Mouse (Mus musculus): ENCODE data around the gene Tbx4. TPM values are rescaled to one million over a fixed set of nuclear protein-coding genes. Genes with fewer than 3 reads are reported as not detected.
A peak's percentile ranks its signal among the peaks of the same experiment; 100 is the strongest.

Gene Tbx4
- total RNA-seq (2022) = under 1 TPM; 0.11 to 0.17 (median 0.14) TPM

DNA sequence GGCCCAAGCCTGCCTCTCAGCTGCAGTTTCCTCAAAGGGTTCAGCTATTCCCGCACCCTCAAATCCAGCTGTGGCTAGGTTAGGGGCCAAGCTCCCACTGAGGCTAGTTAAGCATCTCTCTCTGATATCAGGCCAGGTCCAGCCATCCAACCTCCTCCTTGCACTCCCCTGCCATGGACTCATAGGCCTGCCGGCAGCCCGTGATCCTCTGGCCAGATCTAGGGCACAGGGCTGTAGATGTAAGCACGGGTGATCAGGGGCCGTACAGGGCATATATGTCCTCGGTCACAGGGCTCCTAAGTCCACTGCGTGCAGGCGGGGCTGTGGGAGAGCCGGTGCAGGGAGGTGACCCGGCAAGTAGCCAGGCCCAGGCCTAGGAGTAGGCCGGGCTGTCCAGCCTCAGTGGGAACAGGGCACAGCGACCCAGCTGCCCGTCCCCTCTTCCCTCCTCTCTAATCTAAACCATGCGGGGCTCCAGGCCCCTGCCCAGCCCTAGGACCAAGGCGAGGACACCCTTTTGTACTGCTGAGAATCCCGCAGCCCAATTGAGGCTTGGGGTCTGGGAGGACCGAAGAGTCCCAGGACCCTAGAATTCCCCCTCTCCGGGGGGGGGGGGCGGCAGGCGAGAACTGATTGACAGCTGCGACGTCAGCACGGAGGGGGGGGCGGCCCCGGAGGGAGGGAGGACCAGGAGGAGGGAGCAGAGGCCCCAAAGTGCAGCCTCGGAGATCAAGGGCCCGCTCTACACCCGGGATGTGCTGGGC lies at the start of gene Tbx4:
TSS of gene Tbx4 (plus strand) at position 758 of the 764 bp plus-strand sequence.
- no peak for DNase-seq (ENCODE audit: low spot score in 2 of 2)

DNA sequence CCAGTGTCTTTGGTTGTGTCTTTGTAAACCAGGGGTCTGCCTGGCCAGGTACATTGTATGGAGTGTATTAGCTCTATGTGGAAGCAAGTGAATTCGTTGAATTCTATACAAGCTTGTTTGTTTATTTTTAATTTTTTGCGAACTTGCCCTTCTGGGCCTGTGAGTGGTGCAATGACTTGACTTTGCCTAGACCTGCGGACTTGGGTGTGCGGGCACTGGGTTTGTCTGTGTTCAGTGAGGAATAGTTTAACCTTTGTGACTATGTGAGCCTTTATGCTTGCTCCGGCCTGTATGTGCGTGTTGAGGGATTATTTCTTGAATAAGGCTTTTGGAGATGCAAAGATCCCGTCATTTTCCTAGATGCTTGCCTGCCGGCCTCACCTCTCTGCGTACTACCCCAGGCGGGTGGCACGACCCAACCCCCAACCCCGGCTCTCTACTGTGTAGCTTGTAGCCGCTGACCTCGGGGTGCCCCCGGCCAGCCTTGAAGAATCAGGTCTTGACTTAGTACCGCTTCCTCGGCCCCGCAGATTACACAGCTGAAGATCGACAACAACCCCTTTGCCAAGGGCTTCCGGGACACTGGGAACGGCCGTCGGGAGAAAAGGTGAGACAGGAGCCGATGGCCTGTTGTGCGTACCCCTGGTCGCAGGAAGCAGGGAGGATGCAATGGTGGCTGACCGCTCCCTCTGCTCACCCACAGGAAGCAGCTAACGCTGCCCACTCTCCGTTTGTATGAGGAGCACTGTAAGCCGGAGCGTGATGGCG lies 49.5 kb upstream of the Tbx4 start:
- DNase-seq (ENCODE audit: low spot score in 2 of 2) = no peak

DNA sequence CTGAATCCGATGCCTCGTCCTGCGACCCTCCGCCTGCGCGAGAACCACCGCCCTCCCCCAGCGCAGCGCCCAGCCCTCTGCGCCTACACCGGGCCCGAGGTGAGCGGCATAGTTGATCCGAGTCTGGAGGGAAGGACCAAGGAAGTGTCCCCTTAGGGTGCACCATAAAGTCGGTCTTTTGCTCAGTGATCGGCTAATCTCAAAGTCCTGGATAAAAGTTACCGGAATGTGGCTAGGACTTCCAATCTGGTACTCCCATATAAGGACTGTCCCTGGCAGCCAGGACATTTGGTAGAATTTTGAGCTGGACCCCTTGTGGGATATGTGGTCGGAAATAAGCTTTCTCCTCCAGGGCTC lies 49.0 kb upstream of the Tbx4 start:
- no peak for DNase-seq (ENCODE audit: low spot score in 2 of 2)

DNA sequence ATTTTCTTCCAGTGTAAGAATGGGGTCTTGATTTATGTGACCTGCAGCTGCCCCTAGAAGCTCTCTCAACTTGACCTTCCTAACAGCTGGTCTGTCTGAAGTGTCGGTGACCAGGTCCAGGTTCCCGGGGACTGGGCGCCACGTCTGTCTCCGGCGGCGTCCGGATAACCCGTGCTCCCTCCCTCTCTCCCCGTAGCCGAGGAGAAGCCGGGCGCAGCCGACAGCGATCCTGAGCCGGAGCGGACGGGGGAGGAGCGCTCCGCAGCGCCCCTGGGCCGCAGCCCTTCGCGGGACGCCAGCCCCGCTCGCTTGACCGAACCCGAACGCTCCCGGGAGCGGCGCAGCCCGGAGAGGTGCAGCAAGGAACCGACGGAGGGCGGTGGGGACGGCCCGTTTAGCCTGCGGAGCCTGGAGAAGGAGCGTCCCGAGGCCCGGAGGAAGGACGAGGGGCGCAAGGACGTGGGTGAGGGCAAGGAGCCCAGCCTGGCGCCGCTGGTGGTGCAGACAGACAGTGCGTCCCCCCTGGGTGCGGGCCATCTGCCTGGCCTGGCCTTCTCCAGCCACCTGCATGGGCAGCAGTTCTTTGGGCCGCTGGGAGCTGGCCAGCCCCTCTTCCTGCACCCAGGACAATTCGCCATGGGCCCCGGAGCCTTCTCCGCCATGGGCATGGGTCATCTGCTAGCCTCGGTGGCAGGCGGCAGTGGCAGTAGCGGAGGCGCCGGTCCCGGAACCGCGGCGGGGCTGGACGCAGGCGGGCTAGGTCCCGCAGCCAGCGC lies 48.4 kb upstream of the Tbx4 start:
- DNase-seq (ENCODE audit: low spot score in 2 of 2) = no peak

DNA sequence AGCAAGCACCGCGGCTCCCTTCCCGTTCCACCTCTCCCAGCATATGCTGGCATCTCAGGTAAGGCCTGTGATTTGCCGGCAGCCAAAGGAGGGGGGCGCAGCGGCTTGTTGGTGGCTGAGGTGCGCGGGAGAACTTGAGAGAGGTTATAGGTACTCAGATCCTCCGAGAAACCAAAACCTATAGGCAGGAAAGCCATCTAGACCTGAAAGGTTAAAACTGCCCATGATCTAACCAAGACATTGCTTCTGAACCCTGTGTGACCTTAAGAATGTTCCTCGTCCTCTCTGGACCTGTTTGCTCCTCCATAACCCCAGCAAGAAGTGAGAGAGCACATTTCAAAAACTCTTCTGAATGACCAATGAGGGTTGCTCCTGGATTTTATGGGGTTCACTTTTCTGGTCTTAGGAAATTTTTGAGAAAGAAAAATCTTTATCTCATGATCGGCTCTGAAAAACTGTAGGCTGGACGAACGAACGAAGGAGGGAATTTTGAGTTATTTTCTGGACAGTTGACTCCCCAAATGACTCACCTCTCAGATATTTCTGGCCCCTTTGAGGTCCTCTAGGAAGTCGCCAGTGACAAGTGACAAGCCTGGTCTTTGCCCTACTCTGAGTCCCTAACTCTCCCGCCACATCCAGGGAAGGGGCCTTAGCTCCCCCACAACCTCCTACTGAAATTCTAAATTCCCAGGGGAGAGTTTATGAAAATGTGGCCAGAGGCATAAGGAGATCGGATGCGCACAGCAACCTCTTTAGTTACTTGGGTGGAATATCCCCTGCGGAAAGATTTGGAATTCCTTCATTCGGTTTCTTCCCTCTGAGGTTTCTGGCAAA lies 47.6 kb upstream of the Tbx4 start:
- DNase-seq (ENCODE audit: low spot score in 2 of 2) = no peak

DNA sequence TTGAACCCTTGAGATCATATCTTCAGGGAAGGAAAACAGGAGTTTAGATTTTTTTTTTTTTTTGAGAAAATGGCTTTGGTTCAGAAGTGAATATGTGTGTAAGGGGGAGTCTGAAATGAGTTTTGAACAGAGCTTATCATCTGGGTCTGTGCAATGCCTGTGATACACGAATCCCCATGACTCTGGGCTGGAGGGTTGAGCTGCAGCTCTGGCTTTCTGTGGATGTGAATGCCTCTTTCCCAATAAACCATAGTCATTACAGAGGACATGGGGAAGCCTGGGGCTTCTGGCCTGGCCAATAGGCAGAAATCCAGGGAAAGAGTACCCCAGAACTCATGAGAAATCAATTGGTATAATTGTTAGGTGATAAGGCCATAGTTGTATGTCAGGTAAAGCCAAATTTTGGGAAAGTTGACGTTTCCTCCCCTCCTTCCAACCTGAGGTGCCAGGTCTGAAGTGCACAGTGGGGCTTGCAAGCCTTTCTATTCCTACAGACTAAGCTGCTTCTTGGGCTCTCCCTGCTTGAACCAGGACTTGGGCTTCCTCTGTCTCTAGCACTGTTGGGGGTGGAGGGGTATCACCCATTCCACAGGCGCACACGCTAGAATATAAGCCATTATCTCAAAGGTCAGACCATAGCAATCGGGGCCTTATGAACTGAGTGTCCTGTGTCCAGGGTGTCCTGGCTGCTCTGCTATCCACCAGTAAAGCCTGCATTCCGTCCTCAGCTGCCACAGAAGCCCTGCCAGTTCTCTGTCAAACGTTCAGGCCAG lies 46.8 kb upstream of the Tbx4 start:
- no peak for DNase-seq (ENCODE audit: low spot score in 2 of 2)

DNA sequence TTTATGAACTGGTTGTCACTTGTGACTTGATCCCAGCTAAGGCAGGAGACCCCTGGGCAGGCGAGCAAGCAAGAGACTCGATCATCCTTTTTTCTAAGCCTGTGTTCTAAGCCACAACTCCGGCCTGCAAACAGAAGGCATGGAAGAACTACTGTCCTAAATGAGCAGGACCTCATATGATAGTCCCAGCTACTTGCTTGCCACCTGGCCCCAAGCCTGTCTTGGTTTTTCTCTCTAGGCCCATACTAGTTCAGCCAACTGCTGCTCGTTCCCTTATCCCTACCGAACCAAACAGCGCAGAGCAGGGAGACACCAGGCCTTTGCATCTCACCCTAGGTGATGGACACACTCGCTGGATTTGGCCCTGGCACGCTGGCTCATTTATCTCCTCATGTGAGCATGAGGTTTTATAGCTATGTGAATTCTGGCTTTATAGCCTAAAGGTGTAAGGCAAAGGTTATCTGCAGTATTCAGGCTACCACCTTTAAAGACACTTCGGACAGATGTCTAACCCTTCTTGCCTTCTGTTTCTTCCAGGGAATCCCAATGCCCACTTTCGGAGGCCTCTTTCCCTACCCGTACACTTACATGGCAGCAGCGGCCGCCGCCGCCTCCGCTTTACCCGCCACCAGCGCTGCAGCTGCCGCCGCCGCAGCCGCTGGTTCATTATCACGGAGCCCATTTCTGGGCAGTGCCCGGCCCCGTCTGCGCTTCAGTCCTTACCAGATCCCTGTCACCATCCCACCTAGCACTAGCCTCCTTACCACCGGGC lies 46.0 kb upstream of the Tbx4 start:
- no peak for DNase-seq (ENCODE audit: low spot score in 2 of 2)

DNA sequence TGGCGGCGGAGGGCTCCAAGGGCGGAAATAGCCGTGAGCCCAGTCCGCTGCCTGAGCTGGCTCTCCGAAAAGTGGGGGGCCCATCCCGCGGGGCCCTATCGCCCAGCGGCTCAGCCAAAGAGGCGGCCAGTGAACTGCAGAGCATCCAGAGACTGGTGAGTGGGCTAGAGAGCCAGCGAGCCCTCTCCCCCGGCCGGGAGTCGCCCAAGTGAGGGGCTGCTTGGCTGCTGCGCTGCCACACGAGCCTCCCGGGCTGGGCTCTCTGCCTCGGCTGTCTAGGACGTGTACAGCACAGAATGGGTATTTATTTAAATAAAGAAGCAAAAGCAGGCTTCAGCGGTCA lies 45.4 kb upstream of the Tbx4 start:
- DNase-seq (ENCODE audit: low spot score in 2 of 2) = no peak

DNA sequence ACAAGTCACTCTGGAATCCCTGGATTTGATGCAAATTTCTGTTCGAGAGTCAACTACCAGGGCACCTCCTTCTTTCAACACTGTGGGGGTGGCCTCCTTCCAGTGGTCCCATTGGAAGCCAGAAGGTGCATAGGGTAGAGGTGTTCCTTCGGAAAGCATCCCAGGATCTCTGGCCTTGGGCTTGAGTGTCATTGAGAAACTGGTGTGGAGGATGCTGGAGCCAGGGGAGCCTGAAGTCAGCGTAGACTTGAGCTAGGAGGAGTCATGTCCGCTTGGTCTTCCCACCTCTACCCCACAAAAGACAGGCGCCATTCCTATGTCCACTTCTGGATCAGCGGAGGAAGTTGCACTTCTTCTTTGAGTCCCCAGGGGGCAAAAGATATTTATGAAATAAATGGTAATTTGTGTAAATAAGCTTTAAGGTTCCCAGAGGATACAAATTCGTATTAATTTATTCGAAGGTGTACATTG lies 45.0 kb upstream of the Tbx4 start:
- no peak for DNase-seq (ENCODE audit: low spot score in 2 of 2)

DNA sequence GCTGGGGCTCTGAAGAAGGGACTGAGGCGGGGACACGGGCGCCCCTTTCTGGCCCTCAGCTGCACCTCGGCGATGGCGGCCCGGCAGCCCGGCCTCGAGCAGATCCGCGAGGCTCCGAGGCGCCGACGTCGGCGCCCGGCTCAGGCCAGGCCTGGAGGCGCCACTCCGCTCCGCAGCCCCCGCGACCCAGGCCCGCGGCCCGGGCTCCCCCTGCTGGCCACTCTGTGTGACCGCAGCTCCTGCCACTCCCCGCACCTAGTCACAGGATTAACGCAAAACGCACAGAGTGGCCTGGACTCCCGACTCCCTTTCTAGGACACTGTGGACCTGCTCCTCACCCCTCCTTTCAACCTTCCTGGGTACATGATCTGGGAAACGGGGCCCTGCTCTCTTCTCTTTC lies 44.2 kb upstream of the Tbx4 start:
- DNase-seq (ENCODE audit: low spot score in 2 of 2) = no peak

DNA sequence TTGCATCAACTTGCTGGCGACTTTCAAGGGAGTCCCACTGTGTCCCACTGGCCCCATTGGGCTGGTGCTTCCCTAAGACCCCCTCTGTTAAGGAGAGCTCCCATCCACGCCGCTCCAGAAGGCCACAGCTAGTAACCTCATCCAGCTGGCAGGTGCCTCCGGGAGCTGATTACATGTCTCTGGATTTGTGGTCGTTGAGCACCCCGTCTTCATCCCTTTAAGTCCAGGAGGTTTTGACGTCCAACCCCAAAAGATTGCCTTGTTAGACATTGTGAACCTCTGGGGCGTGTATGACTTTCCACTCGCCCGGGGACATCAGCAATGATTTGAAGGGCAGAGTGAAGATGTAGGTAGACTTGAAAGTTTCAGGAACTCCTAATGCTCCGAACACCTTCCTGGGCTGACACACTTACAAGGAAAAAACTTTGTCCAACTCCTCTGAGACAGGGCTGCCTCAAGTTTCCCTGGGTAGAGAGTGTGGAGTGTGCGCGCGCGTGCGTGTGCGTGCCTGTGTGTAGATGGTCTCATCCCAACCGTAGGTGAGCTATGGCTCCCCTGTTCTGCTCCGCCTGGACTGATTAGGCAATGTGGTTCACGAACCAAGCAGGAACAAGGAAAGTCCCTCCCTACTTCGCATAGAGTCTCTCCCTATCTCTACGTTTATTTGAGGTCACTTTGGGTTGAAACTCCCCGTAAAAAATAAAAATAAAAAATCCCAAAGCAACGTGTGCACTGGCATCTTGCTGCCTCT lies 43.5 kb upstream of the Tbx4 start:
- DNase-seq (ENCODE audit: low spot score in 2 of 2) = no peak

DNA sequence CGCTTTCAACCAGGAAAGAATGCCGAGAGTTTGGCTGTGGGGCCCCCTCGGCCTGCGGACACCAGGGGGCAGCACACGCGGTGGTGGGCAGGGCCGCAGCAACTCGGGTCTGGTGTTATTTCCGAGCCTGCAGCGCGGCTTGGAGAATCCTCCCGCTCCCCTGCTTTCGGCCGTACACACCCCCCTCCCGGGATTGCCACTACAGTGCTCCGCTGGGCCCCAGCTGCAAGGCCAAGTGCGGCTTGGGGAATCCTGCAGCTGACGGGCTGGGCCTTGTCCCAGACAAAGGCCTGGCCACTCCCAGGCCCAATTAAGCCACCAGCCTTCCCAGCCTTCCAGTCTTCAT lies 42.9 kb upstream of the Tbx4 start:
- DNase-seq (ENCODE audit: low spot score in 2 of 2) = no peak

DNA sequence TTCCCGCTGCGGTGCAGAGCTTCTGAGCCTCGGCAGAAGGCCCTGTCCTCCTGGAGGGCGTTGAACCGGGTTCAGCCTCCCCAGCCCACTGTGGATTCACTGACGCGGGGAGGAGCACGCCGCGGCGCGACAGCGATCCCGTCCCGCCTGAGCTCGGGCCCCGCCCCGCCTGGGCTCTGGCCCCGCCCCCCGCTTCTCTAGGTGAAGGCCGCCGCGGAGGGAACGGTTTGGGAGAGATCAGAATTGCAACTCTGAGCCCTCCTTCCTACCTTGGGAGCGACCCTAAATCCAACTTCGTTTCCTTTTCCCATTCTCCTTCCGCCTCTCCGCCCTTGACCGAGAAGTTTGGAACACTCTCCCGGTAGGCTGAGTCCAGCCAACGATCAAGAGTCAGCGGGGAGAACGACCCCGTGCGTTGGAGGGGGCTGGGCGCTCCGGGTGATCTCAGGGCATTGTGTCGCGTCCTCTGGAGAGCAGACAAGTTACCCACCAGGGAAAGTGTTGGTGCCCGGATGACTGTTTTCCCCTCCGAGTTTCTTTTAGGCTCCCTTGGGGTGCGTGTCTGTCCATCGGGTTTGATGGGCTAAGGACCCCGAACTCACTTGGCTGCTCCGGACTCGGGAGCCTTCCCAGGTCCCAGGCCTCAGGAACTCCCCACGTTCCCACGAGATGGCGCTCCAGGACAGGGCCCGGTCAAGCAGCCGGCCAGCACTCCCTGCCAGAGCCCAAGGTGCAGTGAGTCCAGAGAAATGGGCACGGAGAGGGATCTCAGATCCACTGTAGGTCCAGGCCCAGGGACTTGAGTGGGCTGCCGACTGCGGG lies 41.9 kb upstream of the Tbx4 start:
- peak; percentile 54 to 70 for DNase-seq (ENCODE audit: low spot score in 2 of 2)

DNA sequence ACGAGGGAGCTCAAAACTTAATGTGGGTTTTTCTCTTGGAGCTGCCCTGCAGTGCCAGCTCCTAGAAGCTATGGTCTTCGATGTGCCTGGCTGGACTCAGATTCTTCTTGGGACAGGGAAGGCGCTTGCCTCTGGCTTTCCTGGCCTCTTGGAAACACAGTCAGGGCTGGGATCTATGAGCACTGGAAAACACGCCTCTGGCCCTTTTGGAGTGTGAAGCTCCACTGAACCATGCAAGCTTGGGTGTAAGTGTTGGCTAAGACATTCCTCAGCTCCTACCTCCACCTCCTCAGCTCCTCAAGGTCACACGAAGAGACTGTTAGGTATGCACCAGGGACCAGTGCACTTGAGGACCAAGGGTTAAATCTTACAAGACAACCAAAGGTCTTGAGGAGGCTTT lies 41.3 kb upstream of the Tbx4 start:
- no peak for DNase-seq (ENCODE audit: low spot score in 2 of 2)

DNA sequence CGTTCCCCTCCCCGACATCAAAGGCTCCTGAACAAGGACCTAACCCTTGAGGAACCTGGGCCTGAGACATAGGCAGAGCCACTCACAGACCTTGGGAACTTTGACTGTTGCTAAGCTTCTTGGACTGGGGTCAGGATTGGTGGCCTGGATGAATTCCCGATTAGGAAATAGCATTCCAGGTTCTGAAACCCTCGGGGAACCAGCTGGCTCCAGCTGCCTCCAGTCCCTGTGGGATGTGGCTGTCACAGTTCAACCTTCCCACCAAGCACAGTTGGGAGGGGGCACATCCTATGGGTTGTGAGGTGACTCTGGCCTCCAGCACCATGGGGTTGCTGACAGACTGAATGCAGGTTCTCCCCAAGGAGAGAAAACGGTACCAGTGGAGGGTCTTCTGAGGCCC lies 40.3 kb upstream of the Tbx4 start:
- no peak for DNase-seq (ENCODE audit: low spot score in 2 of 2)

DNA sequence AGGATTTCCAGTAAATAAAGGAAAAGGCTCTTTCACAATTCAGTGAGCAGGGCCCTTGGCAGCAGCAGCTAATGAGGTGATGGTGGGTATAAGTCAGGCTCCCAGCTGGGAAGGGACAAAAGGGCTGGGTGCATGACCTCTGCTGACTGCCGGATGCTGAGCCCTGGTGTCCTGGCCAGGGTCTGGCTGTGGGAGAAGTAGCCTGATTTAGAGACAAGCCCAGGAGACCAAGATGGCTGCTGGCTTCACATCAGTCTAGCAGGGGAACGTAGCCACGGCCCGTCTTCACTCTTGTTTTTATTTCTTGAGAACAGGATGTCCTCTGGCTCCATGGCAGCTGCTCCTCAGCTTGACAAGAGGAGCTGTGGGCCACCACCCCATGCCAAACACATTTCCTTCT lies 39.7 kb upstream of the Tbx4 start:
- no peak for DNase-seq (ENCODE audit: low spot score in 2 of 2)

DNA sequence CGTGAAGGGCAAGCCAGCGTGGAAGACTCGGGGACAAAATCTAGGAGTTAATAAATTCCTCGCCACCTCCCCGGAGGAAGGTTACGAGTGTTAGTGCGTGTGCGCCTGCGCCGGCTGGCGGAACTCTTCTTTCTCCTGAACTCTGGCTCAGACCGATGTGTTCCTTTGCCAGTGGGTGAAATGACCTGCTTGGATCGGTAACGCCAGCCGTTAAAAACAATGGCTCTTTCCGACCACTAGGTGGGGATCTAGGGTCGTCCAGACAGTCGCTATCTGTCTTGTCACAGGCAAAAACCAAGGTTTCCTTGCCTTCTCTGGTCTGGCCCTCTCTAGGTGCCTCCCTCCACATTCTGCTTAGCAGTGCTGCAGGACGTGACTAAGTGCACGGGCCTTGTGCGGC lies 37.2 kb upstream of the Tbx4 start:
- DNase-seq (ENCODE audit: low spot score in 2 of 2) = peak in 1 of 2 experiments; percentile 40

DNA sequence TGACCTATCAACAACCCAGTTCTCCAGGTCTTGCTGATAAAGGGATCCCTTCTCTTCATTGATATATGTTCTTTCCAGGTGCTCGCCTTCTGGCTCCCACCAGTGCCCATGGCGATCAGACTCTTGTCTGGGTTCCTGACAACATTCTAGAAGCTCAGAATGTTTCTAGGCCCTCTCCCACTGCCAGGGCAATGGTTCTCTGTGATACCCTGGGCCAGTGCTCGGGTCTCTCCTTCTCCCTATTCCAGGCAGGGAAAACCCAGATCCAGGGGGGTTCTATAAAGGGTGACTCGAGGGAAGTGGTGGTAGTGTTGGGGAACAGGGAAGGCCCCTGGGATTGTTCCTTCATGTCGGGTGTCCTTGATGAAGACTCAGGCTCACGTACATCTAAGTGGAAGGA lies 36.0 kb upstream of the Tbx4 start, which contains the start of gene Gm11444:
TSS of gene Gm11444 (minus strand) at position 101 of the 400 bp plus-strand sequence.
- DNase-seq (ENCODE audit: low spot score in 2 of 2) = no peak

Data from layer of hippocampus, adult 8-10 months (tissue).